Mouse (Mus musculus) cerebellum, adult 2 months (tissue): ENCODE measurements around the gene Zfp710.

ENCODE experiments used
- CTCF ChIP-seq: fragments of 200-500 bp; IDR thresholded peaks from 2 replicates; pipeline ENCODE4 v1.5.1; 2011; ENCODE audit warnings: low read depth, mild to moderate bottlenecking, control low read depth, low read length, moderate library complexity, borderline replicate concordance; ENCODE audit not compliant: insufficient read depth
- POLR2A ChIP-seq: fragments of 200-500 bp; IDR thresholded peaks from 2 replicates; pipeline ENCODE4 v1.6.1; 2011; ENCODE audit warnings: low read length, control low read depth, borderline replicate concordance; ENCODE audit not compliant: insufficient read depth

DNA sequence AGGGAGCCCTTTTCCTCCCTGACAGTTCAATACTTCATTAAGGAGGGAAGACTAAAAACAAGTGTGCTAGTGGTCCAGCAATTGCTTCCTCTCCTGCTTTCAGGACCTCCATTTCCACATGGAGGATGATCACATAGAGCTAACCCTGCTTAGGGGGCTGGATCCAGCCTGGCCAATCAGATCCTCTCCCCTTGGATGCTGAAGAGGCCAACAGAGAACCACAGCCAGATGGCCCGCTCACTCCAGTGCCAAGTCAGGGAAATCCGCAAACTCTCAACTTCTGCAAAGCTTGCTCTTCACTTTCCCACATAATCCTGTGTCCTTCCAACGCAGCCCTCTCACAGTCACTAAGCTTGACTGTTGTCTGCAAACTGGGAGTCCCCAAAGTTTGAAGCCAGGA lies 78.7 kb downstream of the Zfp710 start:
- no peak for TF ChIP-seq POLR2A
- no peak for TF ChIP-seq CTCF
